Mouse (Mus musculus): ENCODE data around the gene Emid1.
A peak's percentile ranks its signal among the peaks of the same experiment; 100 is the strongest.

The Emid1 gene

GRCm38 (mm10) chr11:5151680-5152337, at the start of gene Emid1:
Emid1 (minus strand) TSS chr11:5152257.
- DNase-seq = no peak

- no peak for DNase-seq
Measured at GRCm38 (mm10) chr11:5199879-5200278, 47.8 kb upstream of the Emid1 start.

DNA sequence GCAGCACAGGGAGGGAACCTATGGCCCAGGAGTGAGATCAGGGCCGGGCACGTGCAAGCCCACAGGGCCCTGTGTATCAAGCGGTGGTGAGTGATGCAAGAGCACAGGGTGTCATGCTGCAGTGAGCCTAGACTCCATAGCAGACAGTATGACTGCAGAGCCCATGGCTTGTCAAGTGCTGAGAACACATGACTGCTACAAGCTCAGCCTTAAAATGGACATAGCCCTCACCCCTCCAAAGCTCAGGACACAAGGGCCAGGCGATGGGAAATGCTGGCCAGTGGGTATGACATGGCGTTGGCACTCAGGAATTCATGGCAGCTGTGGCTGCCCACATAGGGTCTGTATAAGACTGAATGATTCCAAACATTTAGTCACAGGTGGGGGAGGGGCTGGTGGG, 45.0 kb upstream of the Emid1 start:
- DNase-seq = no peak

DNA sequence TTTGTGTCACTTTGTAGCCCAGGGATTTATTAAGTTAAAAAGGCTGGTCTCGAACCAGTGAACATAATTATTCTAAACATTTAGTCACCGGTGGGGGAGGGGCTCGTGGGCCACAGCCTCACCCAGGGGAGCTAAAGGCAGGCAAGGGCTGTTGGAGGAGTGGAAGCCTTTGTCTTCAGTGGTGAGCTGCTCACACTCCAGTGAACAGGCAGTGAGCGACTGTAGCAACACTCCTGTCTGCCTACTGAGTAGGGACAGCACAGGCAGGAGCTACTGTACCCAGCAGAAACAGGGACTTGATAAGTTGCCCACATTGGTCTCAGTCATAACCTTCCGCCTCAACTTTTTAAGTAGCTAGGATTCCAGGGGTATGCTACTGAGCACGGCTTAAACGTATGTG, 44.5 kb upstream of the Emid1 start:
- no peak for DNase-seq

DNA sequence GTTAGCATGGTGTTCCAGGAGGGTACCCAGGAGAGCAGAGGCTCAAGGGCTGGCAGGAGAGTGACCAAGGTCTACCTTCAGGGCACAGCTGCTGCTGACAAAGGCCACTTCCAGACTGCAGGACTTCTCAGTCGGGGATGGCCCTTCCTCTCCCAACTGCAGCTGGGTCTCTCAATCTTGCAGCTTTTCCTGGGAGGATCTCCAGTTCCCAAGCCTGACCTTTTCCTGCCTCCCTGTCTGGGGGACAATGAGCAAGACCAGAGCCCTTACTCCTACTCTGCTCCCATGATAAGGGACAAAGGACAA, 41.5 kb upstream of the Emid1 start:
- no peak for DNase-seq

- DNase-seq = no peak
Measured at GRCm38 (mm10) chr11:5192840-5193575, 41.0 kb upstream of the Emid1 start.

- DNase-seq = no peak
Measured at GRCm38 (mm10) chr11:5192084-5192516, 40.0 kb upstream of the Emid1 start.

- DNase-seq = no peak
Measured at GRCm38 (mm10) chr11:5189239-5189933, 37.3 kb upstream of the Emid1 start.

DNA sequence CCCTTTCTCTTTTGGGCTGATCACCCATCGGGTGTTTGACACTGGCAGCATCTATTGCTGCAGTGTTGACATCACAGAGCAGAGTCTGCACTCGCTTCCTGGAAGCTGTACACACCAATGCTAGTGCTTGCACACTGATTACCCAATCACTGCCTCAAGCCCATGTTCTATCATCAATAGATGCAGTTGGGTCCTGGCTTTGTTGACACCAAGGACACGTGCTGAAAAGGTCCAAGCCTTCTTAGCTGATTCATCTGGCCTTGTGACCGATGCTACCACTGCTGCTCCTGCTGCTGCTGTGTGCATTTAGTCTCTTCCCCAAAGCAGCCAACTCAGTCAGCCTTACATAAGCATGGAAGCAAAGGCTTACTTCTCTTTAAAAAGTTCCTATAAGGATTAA, 36.1 kb upstream of the Emid1 start:
- no peak for DNase-seq

GRCm38 (mm10) chr11:5184832-5185231, 32.8 kb upstream of the Emid1 start:
- DNase-seq = no peak

GRCm38 (mm10) chr11:5184250-5184649, 32.2 kb upstream of the Emid1 start:
- DNase-seq = no peak

GRCm38 (mm10) chr11:5182870-5183269, 30.8 kb upstream of the Emid1 start:
- DNase-seq = no peak

GRCm38 (mm10) chr11:5181850-5182404, 29.9 kb upstream of the Emid1 start:
- peak; percentile 80 for DNase-seq

GRCm38 (mm10) chr11:5179391-5179790, 27.3 kb upstream of the Emid1 start:
- no peak for DNase-seq

DNA sequence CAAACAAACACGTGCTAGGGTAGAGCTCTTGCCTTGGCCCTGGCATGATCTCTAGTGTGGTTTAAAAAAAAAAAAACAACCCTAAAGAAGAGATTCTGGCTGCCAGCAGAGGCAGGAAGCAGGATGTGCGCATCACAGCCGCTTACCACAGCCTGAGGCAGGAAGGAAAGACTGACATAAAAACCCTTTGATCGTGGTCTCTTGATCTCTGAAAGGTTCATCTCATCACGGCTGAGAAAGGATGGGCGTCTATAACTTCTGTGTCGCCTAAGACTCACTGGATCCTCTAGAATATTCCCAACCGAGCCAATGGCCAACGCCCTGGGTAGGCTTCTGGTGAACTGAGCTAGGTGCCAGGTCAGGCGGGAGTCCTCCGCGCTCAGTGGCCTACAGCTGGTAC, 25.1 kb upstream of the Emid1 start:
- DNase-seq = no peak

DNA sequence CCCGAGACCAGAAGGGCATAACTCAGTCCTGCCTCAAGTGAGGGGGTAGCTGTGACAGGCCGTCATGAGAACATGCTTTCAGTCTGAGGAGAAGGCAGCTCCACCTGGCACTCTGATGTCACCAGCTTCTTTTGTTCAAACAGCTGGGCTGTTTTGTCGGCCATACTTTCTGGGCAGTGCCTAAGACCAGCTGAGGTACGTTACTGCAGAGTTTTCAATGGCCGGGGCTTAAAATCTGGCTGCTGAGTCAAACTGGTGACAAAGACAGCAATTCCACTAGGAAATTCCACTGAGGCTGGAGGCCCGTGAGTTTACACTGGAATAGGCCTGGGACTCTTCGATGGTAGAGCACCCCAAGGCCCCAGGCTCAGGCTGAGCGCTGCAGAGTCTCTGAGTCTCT, 24.6 kb upstream of the Emid1 start:
- DNase-seq = no peak

DNA sequence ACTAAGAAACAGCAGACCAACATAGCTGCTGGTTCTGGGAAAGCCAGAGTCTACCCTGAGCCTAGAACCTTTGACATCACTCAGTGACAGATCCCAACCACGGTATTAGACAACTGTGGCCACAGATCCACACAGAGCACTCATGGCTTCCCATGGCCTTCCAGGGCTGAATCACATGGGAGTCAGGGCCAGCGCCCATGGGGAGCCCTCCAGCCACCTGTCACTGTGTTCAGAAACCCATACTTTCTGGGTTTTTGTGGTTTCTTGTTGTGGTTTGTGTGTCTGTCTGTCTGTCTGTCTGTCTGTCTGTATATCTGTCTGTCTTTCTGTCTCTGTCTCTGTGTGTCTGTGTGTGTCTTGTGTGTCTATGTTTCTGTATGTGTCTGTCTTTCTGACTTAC, 23.8 kb upstream of the Emid1 start:
- DNase-seq = no peak

- no peak for DNase-seq
Measured at GRCm38 (mm10) chr11:5175141-5175540, 23.1 kb upstream of the Emid1 start.

GRCm38 (mm10) chr11:5172861-5173260, 20.8 kb upstream of the Emid1 start:
- no peak for DNase-seq

DNA sequence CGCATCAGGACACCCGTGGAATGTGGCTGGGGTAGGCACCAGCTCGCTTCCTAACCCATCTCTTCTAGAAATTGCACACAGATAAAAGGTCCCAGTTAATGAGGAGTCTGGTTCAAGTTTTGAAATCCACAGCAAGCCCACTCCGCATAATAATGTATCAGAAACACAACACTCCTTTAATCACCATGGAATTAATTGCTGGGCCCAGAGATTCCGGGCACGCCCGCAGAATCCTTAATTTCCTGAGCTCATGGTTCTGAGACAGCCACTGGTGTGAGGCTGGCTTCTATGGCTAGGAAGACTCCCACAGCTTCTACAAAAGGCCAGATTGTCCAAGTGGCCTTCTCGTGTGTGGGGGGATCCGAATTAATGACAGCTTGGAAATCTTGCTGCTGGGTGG, 15.3 kb upstream of the Emid1 start:
- no peak for DNase-seq

DNA sequence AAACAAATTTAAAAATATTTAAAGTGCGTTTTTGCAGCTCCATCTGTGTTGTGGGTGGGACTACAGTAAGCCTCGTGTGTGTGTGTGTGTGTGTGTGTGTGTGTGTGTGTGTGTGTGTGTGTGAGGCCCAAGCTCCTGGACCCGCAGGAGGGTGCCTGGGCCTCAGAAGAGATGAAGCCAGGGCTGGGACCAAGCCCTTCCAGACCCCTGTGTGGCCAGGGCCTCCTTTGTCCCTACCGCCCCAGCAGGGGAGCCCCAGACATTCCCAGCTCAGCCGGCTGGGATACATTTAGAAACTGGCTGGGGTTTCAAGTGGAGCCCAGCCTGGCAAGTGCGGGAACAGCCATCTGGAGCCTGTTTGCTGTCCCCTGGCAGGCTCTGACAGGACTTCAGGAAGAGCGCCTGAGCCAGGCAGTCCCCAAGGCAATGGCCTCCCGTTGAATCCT, 13.4 kb upstream of the Emid1 start:
- DNase-seq = peak; percentile 79

- no peak for DNase-seq
Measured at GRCm38 (mm10) chr11:5164310-5164709, 12.3 kb upstream of the Emid1 start.

DNA sequence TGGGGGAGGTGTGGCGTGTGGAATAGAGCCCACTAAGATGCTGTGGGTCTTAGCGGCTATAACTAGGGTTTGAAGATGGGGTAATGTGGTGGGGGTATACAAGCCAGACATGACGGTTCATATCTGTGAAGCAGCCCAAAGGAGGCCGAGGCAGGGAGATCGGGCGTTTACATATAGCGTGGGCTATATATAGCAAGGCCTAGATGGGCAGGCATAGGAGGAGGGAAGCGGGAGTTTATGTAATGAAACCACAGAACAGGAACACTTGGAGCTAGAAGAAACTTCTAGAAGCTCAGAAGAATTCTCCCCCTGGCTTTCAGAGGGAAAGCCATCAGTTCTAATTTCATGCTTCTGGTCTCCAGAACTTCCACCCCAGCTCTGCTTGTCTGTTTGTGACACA, 11.4 kb upstream of the Emid1 start:
- no peak for DNase-seq

Data from cerebellum, adult 11 months (tissue).